8 mouse cellular contexts compared by ENCODE assay signal in the genomic region with DNA sequence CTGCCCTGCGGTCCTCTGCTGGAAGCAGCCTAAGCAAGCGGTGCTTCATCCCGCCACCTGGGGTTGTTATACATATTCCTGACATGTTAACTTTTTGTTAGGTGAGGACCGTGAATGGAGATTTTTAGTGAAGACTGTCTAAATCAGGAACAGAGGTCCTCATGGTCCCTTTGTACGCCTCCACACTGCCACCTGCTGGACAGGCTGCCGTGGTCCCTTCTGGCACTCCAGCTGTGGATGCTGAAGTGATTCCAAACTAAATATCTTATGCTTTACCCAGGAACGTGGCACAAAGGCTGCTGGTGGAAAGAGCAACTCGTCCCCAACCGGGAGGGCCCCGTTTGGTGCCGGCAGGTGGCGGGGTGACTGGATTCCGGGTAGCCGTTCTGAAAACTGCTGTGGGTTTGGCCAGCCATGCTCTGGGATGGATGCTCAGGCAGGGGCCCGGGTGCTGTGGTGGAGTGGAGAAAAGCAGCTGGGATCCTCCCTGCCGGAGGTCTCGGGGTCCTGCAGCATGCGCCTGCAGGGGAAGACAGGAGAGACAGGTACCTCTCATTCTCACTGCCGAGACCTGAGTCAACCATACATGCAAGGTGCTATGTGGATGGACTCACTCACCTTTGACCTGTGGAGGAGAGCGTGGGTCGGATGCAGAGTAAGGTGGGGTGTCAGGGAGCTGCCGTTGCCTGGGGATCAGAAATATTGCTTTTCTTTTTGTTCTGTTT. TPM values are rescaled to one million over a fixed set of nuclear protein-coding genes. Genes with fewer than 3 reads are reported as not detected.
DNase-seq lines count a peak whose midpoint lies in the region; ATAC-seq lines count a peak whose summit lies in the region.

No protein-coding gene starts in this region.

- H3K27ac ChIP-seq in embryonic facial prominence, embryonic 14.5 days (replicated peaks; ENCODE audit: low read depth, low read length): no peak overlapping the region
- H3K27ac ChIP-seq in heart, embryonic 11.5 days (ENCODE audit: low read depth, low read length): no peak overlapping the region
- no peak overlapping the region for H3K27ac ChIP-seq in kidney, embryonic 15.5 days
- no peak overlapping the region for H3K27ac ChIP-seq in limb, embryonic 15.5 days
- no peak overlapping the region for H3K27ac ChIP-seq in stomach, embryonic 15.5 days

- DNase-seq in A20 (ENCODE audit: low read depth, low spot score): peak; percentile 78
- DNase-seq in adrenal gland, postnatal 4 days (ENCODE audit: low spot score in 2 of 2): peak; percentile 62 to 75
- peak; percentile 84 for DNase-seq in embryonic facial prominence, embryonic 14.5 days (ENCODE audit: low spot score)
- peak; percentile 89 for DNase-seq in neural tube, embryonic 10.5 days (ENCODE audit: extremely low spot score, low spot score)

- H3K4me1 ChIP-seq in embryonic facial prominence, embryonic 14.5 days (ENCODE audit: control insufficient read depth, insufficient read depth, low read length): no peaks in the 10 kb centered on the region
- no peaks in the 10 kb centered on the region; the same call in 1 of the 2 replicates for H3K4me1 ChIP-seq in heart, embryonic 11.5 days (ENCODE audit: control insufficient read depth, insufficient read depth, low read length)
- 0 out of 2 replicates have a peak, but pooled peaks cover 3% of the 10 kb centered on the region for H3K4me1 ChIP-seq in kidney, embryonic 15.5 days
- peaks cover 9% of the 10 kb centered on the region; the same call in 1 of the 2 replicates for H3K4me1 ChIP-seq in limb, embryonic 15.5 days
- H3K4me1 ChIP-seq in stomach, embryonic 15.5 days: peaks cover 3% of the 10 kb centered on the region

- H3K4me3 ChIP-seq in embryonic facial prominence, embryonic 14.5 days (ENCODE audit: low read depth, low read length): no peak overlapping the region
- no peak overlapping the region for H3K4me3 ChIP-seq in heart, embryonic 11.5 days (ENCODE audit: low read depth, low read length)
- H3K4me3 ChIP-seq in kidney, embryonic 15.5 days (replicated peaks): no peak overlapping the region
- H3K4me3 ChIP-seq in limb, embryonic 15.5 days: peak overlapping the region; percentile 5; the same call in 1 of the 2 replicates
- H3K4me3 ChIP-seq in stomach, embryonic 15.5 days (replicated peaks): no peak overlapping the region

- no peaks in the 10 kb centered on the region for H3K36me3 ChIP-seq in embryonic facial prominence, embryonic 14.5 days (ENCODE audit: control insufficient read depth, insufficient read depth, low read length)
- no peaks in the 10 kb centered on the region for H3K36me3 ChIP-seq in heart, embryonic 11.5 days (ENCODE audit: control insufficient read depth, insufficient read depth, low read length)
- no peaks in the 10 kb centered on the region for H3K36me3 ChIP-seq in kidney, embryonic 15.5 days
- no peaks in the 10 kb centered on the region for H3K36me3 ChIP-seq in limb, embryonic 15.5 days
- no peaks in the 10 kb centered on the region for H3K36me3 ChIP-seq in stomach, embryonic 15.5 days

- WGBS in embryonic facial prominence, embryonic 14.5 days: 17% methylated on average over 22 of the region's 22 CpGs
- WGBS in heart, embryonic 11.5 days (ENCODE audit: insufficient replicate concordance): 23% methylated on average over 22 of the region's 22 CpGs
- WGBS in kidney, embryonic 15.5 days: 20% methylated on average over 22 of the region's 22 CpGs
- WGBS in limb, embryonic 15.5 days: 19% methylated on average over 22 of the region's 22 CpGs
- 19% methylated on average over 22 of the region's 22 CpGs for WGBS in stomach, embryonic 15.5 days

- no peaks in the 10 kb centered on the region for H3K9me3 ChIP-seq in embryonic facial prominence, embryonic 14.5 days (ENCODE audit: control insufficient read depth, low read length)
- no peaks in the 10 kb centered on the region for H3K9me3 ChIP-seq in heart, embryonic 11.5 days (replicated peaks; ENCODE audit: control insufficient read depth, low read length)
- H3K9me3 ChIP-seq in kidney, embryonic 15.5 days (replicated peaks): no peaks in the 10 kb centered on the region
- no peaks in the 10 kb centered on the region for H3K9me3 ChIP-seq in limb, embryonic 15.5 days
- no peaks in the 10 kb centered on the region for H3K9me3 ChIP-seq in stomach, embryonic 15.5 days

- peak; percentile 71 for ATAC-seq in embryonic facial prominence, embryonic 14.5 days (ENCODE audit: low read depth)
- no peak for ATAC-seq in heart, embryonic 11.5 days (replicated peaks; ENCODE audit: insufficient number of reproducible peaks, low FRiP score, low TSS enrichment)
- peak; percentile 12; the same call in 1 of the 2 replicates for ATAC-seq in kidney, embryonic 15.5 days (replicated peaks; ENCODE audit: low FRiP score)
- no peak; the same call in 1 of the 2 replicates for ATAC-seq in limb, embryonic 15.5 days (ENCODE audit: insufficient number of reproducible peaks, low FRiP score, low TSS enrichment, low read depth)
- peak; percentile 39; the same call in 1 of the 2 replicates for ATAC-seq in stomach, embryonic 15.5 days (ENCODE audit: insufficient read depth, low FRiP score, low read depth)

- peak overlapping the region; percentile 36 for H3K4me2 ChIP-seq in embryonic facial prominence, embryonic 14.5 days (ENCODE audit: low read depth, low read length)
- H3K4me2 ChIP-seq in heart, embryonic 11.5 days: peak overlapping the region; percentile 41
- H3K4me2 ChIP-seq in kidney, embryonic 15.5 days: peak overlapping the region; percentile 34
- peak overlapping the region; percentile 38 for H3K4me2 ChIP-seq in limb, embryonic 15.5 days
- H3K4me2 ChIP-seq in stomach, embryonic 15.5 days: peak overlapping the region; percentile 35

- peak overlapping the region; percentile 5; the same call in 1 of the 2 replicates for H3K9ac ChIP-seq in embryonic facial prominence, embryonic 14.5 days (ENCODE audit: low read depth, low read length)
- H3K9ac ChIP-seq in heart, embryonic 11.5 days (ENCODE audit: low read depth, low read length): no peak overlapping the region
- H3K9ac ChIP-seq in kidney, embryonic 15.5 days: no peak overlapping the region
- H3K9ac ChIP-seq in limb, embryonic 15.5 days: no peak overlapping the region
- no peak overlapping the region for H3K9ac ChIP-seq in stomach, embryonic 15.5 days

- H3K27me3 ChIP-seq in embryonic facial prominence, embryonic 14.5 days (replicated peaks; ENCODE audit: control insufficient read depth, insufficient read depth, low read length): no peaks in the 10 kb centered on the region
- H3K27me3 ChIP-seq in heart, embryonic 11.5 days (ENCODE audit: control insufficient read depth, insufficient read depth, low read length): no peaks in the 10 kb centered on the region
- 0 out of 2 replicates have a peak, but pooled peaks cover 7% of the 10 kb centered on the region for H3K27me3 ChIP-seq in kidney, embryonic 15.5 days
- H3K27me3 ChIP-seq in limb, embryonic 15.5 days: no peaks in the 10 kb centered on the region
- no peaks in the 10 kb centered on the region for H3K27me3 ChIP-seq in stomach, embryonic 15.5 days (replicated peaks)

RNA-seq across cellular contexts. Expression of a gene that starts 47.8 kb away (rescaled TPM):
- total RNA-seq in adrenal gland, postnatal 4 days (2021): under 1 TPM; 0.17 to 0.37 TPM
- 0.26 and 0.31 TPM in 2 replicates for polyA plus RNA-seq in embryonic facial prominence, embryonic 14.5 days (2014; fragmentation: Nextera tagmentation; extraction: Ambion mirVana)
- polyA plus RNA-seq in heart, embryonic 11.5 days (2014; fragmentation: Nextera tagmentation; extraction: Ambion mirVana): 0.23 and 0.55 TPM in 2 replicates
- polyA plus RNA-seq in kidney, embryonic 15.5 days (2015; fragmentation: Nextera tagmentation; extraction: Ambion mirVana): 0.16 and 0.23 TPM in 2 replicates
- 0.17 and 0.19 TPM in 2 replicates for polyA plus RNA-seq in limb, embryonic 15.5 days (2015; fragmentation: Nextera tagmentation; extraction: Ambion mirVana)
- 1.2 and 1.3 TPM in 2 replicates for polyA plus RNA-seq in stomach, embryonic 15.5 days (2015; fragmentation: Nextera tagmentation; extraction: Ambion mirVana)

Comparison
In these comparisons a context has a peak if more than half of its experiments do, and no peak if none do; other contexts are left out.
1. ATAC-seq: peak in embryonic facial prominence, embryonic 14.5 days (single experiment), kidney, embryonic 15.5 days (single experiment) and stomach, embryonic 15.5 days (single experiment); none in heart, embryonic 11.5 days (single experiment) and limb, embryonic 15.5 days (single experiment).
2. Peak in every context shown above with its lines, with median percentiles within 50 percentile points of each other: DNase-seq and H3K4me2 ChIP-seq.